Mouse (Mus musculus) layer of hippocampus, adult 8-10 months (tissue): Measurements from ENCODE around the gene Ubc. TPM values are rescaled to one million over a fixed set of nuclear protein-coding genes. Genes with fewer than 3 reads are reported as not detected.

Experiments used
- DNase-seq, 2 experiments: peaks; one replicate each; pipeline ENCODE4 v3.0.0; 2022; ENCODE audit warnings: low spot score in 2 of 2
- total RNA-seq, 4 experiments: library from RNA; stranded (reverse); gene quantifications; 2 replicates each; pipeline ENCODE4 v1.2.4; 2022

Gene Ubc
- total RNA-seq, 4 experiments from 2014 or later: 769 to 857 (median 823) TPM

DNA sequence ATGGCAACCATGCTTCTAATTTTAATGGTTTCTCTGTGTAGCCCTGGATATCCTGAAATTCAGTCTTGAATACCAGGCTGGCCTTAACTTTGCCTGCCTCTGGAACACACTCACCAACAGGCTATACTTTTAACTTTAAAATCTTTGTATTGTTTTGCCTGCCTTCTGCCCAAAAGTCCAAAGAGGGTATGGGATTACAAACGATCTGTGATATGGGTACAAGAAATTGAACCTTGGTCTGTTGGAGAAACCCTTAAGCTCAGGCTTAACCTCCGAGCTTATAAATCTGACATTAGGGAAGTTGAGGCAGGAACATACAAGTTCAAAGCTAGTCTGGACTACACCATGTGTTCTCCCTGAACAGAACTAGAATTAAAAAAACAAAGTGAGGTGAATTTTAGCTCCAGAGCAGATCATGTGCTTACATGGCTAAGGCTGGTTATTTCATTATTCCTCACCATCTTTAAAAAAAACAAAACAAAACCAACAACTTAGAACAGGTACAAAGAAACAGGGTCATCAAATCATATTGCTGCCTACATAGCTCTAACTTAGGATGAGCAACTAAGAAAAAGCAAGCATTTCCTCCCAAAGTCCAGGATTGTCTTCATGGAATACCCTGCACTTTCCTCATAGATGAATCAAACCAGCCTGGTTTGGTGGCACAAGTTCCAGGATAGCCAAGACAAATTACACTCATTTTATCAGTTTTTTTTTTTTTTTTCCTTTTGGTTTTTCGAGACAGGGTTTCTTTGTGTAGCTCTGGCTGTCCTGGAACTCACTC, 6.2 kb downstream of the Ubc start:
- DNase-seq: no peak

DNA sequence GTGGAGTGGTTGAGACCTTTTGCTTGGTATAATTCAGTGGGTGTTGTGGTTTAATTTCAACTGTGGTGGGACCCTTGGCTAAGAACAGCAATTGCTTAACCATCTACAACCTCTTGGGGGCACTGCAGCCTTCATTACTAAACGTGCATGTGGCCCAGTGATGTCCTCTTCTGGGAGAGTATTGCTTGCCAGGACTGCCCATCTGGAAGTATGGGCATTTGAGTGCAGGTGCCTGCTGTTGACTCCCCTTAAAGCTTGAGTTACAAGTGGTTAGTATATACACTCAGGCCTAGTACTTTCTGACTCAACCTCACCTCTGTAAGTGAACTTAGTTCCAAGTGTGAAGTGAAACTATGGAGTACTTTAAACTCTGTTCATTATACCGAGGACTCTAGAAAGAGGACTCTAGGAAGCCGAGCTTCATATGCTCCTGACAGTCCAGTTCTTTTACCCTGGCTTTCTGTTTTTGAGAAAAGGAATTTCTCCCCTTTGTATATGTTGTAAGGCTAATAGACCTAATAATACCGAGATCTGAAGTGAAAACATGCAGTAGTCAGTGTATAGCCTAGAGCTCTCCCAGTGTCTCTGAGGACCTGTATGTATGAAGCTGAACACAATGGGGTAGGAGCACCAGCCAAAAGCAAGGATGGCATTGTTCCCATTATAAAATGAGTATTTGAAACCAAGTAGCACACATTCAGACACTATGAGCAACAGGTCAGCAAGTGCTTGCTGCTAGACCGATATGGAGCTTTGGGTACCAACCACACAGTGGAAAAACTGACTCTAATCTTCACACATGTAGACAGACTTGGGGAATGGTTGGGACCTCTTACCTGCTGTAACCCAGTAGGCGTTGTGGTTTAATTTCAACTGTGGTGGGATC, 7.1 kb downstream of the Ubc start:
- peak; percentile 52 to 55 for DNase-seq

DNA sequence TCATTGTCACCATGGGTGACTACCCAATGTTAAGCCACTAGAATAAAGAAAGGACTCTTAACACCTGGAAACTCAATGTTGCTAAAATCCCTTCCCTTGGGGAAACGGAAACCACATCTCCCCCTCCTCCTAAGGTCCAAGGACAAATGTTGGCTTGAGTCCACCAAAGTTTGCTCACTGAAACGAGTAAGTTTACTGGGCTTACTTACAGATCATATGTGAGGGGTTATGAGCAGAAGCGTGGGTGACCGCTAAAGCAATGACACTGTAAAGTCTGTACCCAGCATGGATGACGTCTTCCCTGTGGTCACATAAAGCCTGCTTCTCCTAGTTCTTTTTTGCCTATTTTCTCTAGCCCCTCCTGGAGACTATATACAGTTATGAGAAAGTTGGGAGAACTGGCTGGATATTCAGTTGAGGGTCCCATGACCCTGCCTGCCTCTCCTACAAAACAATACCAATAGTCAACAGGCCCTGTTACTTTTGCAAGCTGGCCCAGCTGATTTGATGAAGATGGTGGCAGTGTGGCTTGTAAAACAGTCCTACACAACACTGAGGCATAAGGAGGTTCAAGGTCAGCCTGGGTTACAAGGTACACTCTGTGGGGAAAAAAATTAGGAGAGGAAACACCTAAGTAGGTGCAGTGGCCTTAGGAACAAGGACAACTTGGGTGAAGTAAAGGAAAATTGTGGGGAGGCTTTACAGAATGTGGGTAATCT, 7.9 kb downstream of the Ubc start:
- DNase-seq: no peak

- DNase-seq: no peak
These were observed 11.1 kb downstream of the Ubc start for GRCm38 (mm10) chr5:125378919-125379318.

DNA sequence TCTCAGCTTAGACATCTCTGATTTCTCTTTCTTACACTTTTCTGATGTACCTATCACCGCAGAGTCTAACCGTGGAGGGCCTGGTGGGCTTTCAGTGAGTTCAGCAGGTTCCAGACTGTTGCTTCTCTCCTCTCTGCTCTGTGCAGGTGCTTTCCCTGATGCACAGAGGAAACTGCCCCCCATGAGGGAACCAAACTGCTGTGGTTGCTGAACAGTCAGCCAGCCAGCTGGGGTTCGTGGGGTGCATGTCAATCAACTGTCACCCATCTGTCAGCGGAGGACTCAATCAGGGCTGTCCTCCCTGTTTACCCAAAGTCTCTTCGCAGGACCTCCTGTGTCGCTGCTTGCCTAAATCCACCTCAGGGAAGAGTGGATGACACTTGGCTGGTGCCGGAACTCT, 12.8 kb downstream of the Ubc start:
- no peak for DNase-seq

GRCm38 (mm10) chr5:125375871-125376270, 14.1 kb downstream of the Ubc start:
- DNase-seq: no peak

DNA sequence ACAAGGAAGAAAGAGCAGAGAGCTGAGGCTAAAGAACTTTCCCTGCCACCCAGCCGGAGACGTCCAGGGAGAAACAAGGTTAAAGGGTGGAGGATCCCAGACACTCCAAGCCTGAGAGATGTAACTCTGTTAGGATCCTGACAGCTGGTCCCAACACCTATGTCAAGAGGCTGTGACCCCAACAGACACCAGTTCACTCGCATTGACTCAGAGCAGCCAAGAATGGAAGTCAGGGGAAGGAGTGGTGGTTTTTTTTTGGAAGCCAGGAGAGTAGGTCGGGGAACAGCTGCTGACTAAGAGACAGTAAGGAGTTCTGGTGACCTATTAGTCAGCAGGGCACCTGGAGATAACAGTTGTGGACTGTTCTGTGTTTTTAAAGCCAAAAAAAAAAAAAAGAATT, 18.0 kb downstream of the Ubc start:
- DNase-seq: no peak

GRCm38 (mm10) chr5:125370950-125371693, 18.9 kb downstream of the Ubc start:
- DNase-seq: no peak

DNA sequence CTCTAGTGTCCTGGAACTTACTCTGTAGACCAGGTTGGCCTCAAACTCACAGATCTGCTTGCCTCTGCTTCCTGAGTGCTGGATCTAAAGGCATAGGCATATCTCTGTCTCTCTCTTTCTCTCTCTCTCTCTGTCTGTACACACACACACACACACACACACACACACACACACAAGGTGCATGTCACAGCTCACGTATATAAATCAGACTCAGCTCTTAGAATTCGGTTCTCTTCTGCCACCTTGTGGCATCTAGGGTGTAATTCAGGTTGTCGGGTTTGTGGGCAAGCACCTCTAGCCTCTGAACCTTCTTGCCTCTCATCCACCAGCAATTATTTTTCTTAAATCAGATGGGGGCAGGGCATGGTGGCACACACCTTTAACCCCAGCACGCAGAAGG, 21.4 kb downstream of the Ubc start:
- peak in 1 of 2 experiments; percentile 67 for DNase-seq

- no peak for DNase-seq
These were observed 21.8 kb downstream of the Ubc start for GRCm38 (mm10) chr5:125368156-125368555.

- no peak for DNase-seq
These were observed 25.1 kb downstream of the Ubc start for GRCm38 (mm10) chr5:125364851-125365429.

DNA sequence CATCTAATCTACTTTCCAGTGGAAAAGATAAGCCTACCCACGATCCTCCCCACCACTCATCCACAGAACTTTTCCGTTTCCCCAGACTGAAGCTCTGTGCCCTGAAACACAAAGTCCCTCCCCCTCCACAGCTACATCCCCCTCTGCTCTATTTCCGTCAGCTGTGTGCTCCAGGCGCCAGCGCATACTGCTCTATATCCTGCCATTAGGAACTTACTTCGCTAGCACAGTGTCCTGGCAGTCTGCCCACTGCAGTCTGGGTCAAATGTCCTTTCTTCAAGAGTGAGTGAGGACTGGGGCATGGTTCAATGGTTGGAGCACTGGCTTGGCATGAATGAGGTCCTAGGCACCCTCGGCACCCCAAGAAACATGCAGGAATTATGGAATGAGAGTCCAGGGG, 26.1 kb downstream of the Ubc start:
- no peak for DNase-seq

DNA sequence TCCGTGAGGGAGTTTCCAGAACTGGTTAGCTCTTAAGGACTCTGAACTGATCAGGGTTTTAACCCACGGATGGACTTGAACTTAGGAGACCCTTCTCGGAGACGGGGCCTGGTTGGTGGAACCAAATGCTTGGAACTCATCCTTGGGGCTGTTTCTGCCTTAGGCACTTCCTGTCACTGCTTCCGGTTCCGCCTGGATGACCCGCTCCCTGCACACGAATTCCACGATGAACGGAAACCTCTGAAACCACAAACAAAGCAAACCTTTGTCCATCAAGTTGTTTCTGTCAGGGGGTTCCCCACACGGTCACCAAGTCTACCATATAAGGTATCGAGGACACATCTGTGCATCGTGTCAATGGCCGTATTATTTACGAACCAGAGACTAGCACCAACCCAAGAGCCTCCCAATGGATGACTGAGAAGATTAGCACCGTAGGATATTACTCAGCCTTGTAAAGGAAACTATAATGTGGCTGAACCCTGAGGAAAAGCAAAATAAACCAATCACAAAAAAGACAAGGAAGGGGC, 29.0 kb downstream of the Ubc start:
- DNase-seq: no peak

GRCm38 (mm10) chr5:125360566-125360965, 29.4 kb downstream of the Ubc start:
- DNase-seq: no peak

DNA sequence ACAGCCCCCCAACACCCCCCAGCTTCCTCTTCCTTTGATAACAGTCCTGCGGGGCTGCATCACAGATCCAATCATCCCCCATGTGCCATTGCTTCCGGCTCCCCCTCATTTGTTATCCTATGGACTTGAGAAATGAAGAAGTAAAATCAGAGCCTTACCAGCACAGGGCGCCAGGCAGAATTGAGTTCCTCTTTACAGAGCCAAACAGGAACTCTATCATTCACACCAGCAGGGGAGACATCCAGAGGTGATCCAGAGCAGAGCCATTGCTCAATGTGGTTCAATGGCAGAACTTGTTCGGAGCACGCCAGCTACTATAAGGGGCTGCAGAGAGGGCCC, 31.8 kb downstream of the Ubc start:
- DNase-seq: no peak

DNA sequence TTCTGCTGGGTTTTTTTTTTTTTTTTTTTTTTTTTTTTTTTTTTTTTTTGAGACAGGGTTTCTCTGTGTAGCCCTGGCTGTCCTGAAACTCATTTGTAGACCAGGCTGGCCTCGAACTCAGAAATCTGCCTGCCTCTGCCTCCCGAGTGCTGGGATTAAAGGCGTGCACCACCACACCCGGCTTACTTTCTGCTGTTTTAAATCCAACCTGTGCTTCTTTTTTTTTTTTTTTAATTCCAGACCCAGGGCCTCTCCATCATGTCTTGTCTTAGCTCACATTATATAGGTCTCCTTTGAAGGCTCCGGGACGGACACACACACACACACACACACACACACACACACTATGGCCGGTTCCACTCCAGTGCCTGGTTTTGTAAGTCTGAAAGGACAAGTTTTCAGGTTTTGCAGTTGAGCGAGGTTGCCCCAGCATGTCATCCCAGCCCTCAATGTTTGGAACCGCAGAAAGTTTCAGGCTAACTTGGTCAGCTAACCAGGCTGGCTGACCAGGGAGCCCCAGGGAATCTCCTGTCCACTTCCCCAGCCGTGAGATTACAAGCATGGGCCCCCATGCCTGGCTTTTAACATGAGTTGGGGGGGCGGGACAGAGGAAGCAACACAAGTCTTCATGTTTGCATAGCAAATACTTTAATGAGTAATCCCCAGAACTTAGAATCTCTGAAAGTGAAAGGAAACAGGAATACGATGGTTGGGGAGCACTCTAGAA, 32.3 kb downstream of the Ubc start:
- DNase-seq: no peak

- no peak for DNase-seq
These were observed 34.4 kb downstream of the Ubc start for GRCm38 (mm10) chr5:125355650-125356049.

DNA sequence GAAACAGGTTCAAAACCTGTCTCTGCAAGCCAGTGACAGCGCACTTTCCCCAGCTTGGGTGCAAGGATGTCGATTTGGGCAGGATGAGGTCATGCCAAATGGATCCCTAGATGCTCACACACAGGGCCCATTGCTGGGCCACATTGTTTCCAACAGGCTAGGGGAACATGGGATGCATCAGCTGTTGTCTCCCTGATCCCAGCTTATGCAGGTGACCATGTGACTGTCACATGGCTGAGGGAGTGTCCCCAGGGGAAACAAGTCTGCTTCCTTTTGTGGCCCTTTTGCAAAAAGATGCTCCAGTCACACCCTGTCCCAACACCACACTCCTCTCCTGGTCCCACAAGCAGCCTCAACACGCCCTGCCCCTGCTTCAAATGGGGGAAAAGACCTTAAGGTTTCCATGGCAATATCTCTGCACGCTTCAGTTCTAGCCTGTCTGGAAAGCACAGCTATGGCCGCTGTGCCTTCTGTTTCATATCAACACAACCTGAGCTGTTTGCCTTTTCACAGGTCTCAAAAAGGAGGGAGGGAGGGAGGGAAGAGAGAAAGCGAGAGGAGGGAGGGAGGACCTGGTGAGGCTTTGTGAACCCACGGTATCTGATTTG, 35.0 kb downstream of the Ubc start:
- DNase-seq: no peak

- no peak for DNase-seq
These were observed 37.2 kb downstream of the Ubc start for GRCm38 (mm10) chr5:125352781-125353294.
